Comparison of ENCODE assay signal across 8 mouse cellular contexts in genomic region chr8:126852663-126853390, GRCm38 (mm10).
DNase-seq lines count a peak whose midpoint lies in the region; ATAC-seq and TF ChIP-seq lines count a peak whose summit lies in the region.

No protein-coding gene starts in this region.

- H3K4me3 ChIP-seq in spleen, adult 2 months (ENCODE audit: extremely low read depth, insufficient read depth, insufficient read length), result no peak overlapping the region
- H3K4me3 ChIP-seq in forebrain, postnatal 0 days (ENCODE audit: low read depth, low read length), result no peak overlapping the region
- no peak overlapping the region for H3K4me3 ChIP-seq in kidney, adult 2 months (ENCODE audit: insufficient read depth, low read depth, low read length)
- H3K4me3 ChIP-seq in lung, postnatal 0 days (ENCODE audit: low read depth, low read length), result no peak overlapping the region

- 0 out of 2 replicates have a peak, but pooled peaks have one; percentile 7 for TF ChIP-seq EP300 in lung, postnatal 0 days (IDR thresholded peaks at IDR 0.05)

- peak overlapping the region; percentile 84 for H3K27ac ChIP-seq in spleen, adult 2 months (ENCODE audit: insufficient read depth, low read length)
- H3K27ac ChIP-seq in forebrain, postnatal 0 days (ENCODE audit: low read depth, low read length), result peak overlapping the region; percentile 40; the same call in 1 of the 2 replicates
- H3K27ac ChIP-seq in kidney, adult 2 months (ENCODE audit: insufficient read depth, low read depth, low read length), result peak overlapping the region; percentile 97
- peak overlapping the region; percentile 89 for H3K27ac ChIP-seq in lung, postnatal 0 days (ENCODE audit: low read length)

- 58% methylated on average over 10 of the region's 10 CpGs for WGBS in spleen, adult 2 months
- 51% methylated on average over 10 of the region's 10 CpGs for whole genome bisulfite sequencing in forebrain, postnatal 0 days
- 42% methylated on average over 10 of the region's 10 CpGs for WGBS in kidney, adult 2 months
- WGBS in lung, postnatal 0 days, result 40% methylated on average over 10 of the region's 10 CpGs

- DNase-seq in spleen, adult 2 months (ENCODE audit: low read depth in 1 of 2, low spot score in 2 of 2), result no peak
- DNase-seq in spleen, postnatal 10 days (ENCODE audit: low spot score in 2 of 2), result no peak
- no peak for DNase-seq in forebrain, postnatal 0 days
- peak; percentile 91 for DNase-seq in kidney, adult 2 months
- peak; percentile 76 for DNase-seq in lung, postnatal 0 days (ENCODE audit: low spot score)
- DNase-seq in c-Kit-positive CD71-positive TER-119-positive erythroid progenitor cells, embryonic 14.5 days (ENCODE audit: low spot score), result no peak
- no peak for DNase-seq in cerebellum, adult 11-12 months
- no peak for DNase-seq in urinary bladder, adult 2 months (ENCODE audit: low spot score)

- no peak for TF ChIP-seq POLR2A in spleen, adult 2 months (IDR thresholded peaks at IDR 0.05; ENCODE audit: low read depth, low read length)
- TF ChIP-seq POLR2A in kidney, adult 2 months (IDR thresholded peaks at IDR 0.05; ENCODE audit: low read depth, low read length), result no peak

- ATAC-seq in forebrain, postnatal 0 days, result no peak
- peak; percentile 41 for ATAC-seq in lung, postnatal 0 days

- no peak for TF ChIP-seq CTCF in spleen, adult 2 months (IDR thresholded peaks at IDR 0.05; ENCODE audit: extremely low read depth, insufficient read depth, insufficient read length, insufficient replicate concordance)
- TF ChIP-seq CTCF in forebrain, postnatal 0 days (IDR thresholded peaks at IDR 0.05; ENCODE audit: low read depth), result no peak
- TF ChIP-seq CTCF in kidney, adult 2 months (conservative IDR thresholded peaks at IDR 0.05; ENCODE audit: insufficient read depth, insufficient read length, low read depth, low read length), result no peak
- TF ChIP-seq CTCF in lung, postnatal 0 days (IDR thresholded peaks at IDR 0.05), result no peak

- H3K4me2 ChIP-seq in forebrain, postnatal 0 days (ENCODE audit: low read depth), result no peak overlapping the region
- H3K4me2 ChIP-seq in lung, postnatal 0 days (replicated peaks; ENCODE audit: low read depth, low read length), result no peak overlapping the region

- H3K4me1 ChIP-seq in spleen, adult 2 months (ENCODE audit: control insufficient read depth, insufficient read depth, insufficient read length), result peaks cover 65% of the 10 kb centered on the region
- no peaks in the 10 kb centered on the region for H3K4me1 ChIP-seq in forebrain, postnatal 0 days (ENCODE audit: insufficient read depth)
- H3K4me1 ChIP-seq in kidney, adult 2 months (ENCODE audit: control insufficient read depth, insufficient read depth, low read length), result peaks cover 31% of the 10 kb centered on the region
- peaks cover 23% of the 10 kb centered on the region; the same call in 1 of the 2 replicates for H3K4me1 ChIP-seq in lung, postnatal 0 days (ENCODE audit: insufficient read depth, low read depth, low read length)

- no peaks in the 10 kb centered on the region for H3K27me3 ChIP-seq in spleen, adult 2 months (ENCODE audit: control insufficient read depth, insufficient read depth, low read length)
- H3K27me3 ChIP-seq in forebrain, postnatal 0 days (ENCODE audit: insufficient read depth, low read length), result no peaks in the 10 kb centered on the region
- H3K27me3 ChIP-seq in kidney, adult 2 months (replicated peaks; ENCODE audit: control insufficient read depth, insufficient read depth, low read length), result no peaks in the 10 kb centered on the region
- no peaks in the 10 kb centered on the region for H3K27me3 ChIP-seq in lung, postnatal 0 days (replicated peaks; ENCODE audit: insufficient read depth, low read length)

- H3K9me3 ChIP-seq in forebrain, postnatal 0 days (ENCODE audit: low read length), result no peaks in the 10 kb centered on the region
- H3K9me3 ChIP-seq in lung, postnatal 0 days (ENCODE audit: low read length), result no peaks in the 10 kb centered on the region

- no peaks in the 10 kb centered on the region for H3K36me3 ChIP-seq in spleen, adult 2 months (ENCODE audit: control insufficient read depth, insufficient read depth, low read length)
- no peaks in the 10 kb centered on the region for H3K36me3 ChIP-seq in forebrain, postnatal 0 days (ENCODE audit: insufficient read depth)
- no peaks in the 10 kb centered on the region for H3K36me3 ChIP-seq in kidney, adult 2 months (ENCODE audit: control insufficient read depth, insufficient read depth, low read length)
- H3K36me3 ChIP-seq in lung, postnatal 0 days (ENCODE audit: insufficient read depth, low read length), result no peaks in the 10 kb centered on the region

- no peak overlapping the region for H3K9ac ChIP-seq in forebrain, postnatal 0 days
- H3K9ac ChIP-seq in lung, postnatal 0 days (replicated peaks; ENCODE audit: low read depth), result no peak overlapping the region; the same call in 1 of the 2 replicates

Comparison
In these comparisons a context has a peak if more than half of its experiments do, and no peak if none do; other contexts are left out.
1. DNase-seq: peak in kidney, adult 2 months (single experiment) and lung, postnatal 0 days (single experiment); none in spleen, adult 2 months (0 of 2), spleen, postnatal 10 days (0 of 2), forebrain, postnatal 0 days (single experiment), c-Kit-positive CD71-positive TER-119-positive erythroid progenitor cells, embryonic 14.5 days (single experiment), cerebellum, adult 11-12 months (single experiment) and urinary bladder, adult 2 months (single experiment).
2. H3K27ac ChIP-seq: peak in every context shown above with its lines; median percentile 97 in kidney, adult 2 months; 89 in lung, postnatal 0 days; 84 in spleen, adult 2 months; 40 in forebrain, postnatal 0 days.